Mouse (Mus musculus) liver, embryonic 12.5 days (tissue): Measurements from ENCODE around the gene Slc35c1. TPM values are rescaled to one million over a fixed set of nuclear protein-coding genes. Genes with fewer than 3 reads are reported as not detected.

Source experiments
- ATAC-seq: fragments of 200-750 bp; cut with Nextera tagmentation; 2 replicates; pipeline ENCODE4 v1.8.0; 2017; ENCODE audit warnings: moderate number of reproducible peaks, mild to moderate bottlenecking, moderate library complexity
- H3K27ac ChIP-seq: fragments of 300-500 bp; sonication (generic); 2 replicates; pipeline ENCODE4 v1.5.1; 2016; ENCODE audit warnings: mild to moderate bottlenecking
- H3K27me3 ChIP-seq: fragments of 300-500 bp; sonication (generic); replicated peaks from 2 replicates; pipeline ENCODE4 v1.6.1; 2016; ENCODE audit warnings: mild to moderate bottlenecking, moderate library complexity
- H3K36me3 ChIP-seq: fragments of 300-500 bp; sonication (generic); 2 replicates; pipeline ENCODE4 v1.6.1; 2016; ENCODE audit warnings: mild to moderate bottlenecking, moderate library complexity
- H3K4me1 ChIP-seq: fragments of 300-500 bp; sonication (generic); 2 replicates; pipeline ENCODE4 v1.6.1; 2016
- H3K4me2 ChIP-seq: fragments of 300-500 bp; sonication (generic); 2 replicates; pipeline ENCODE4 v1.6.1; 2016; ENCODE audit warnings: mild to moderate bottlenecking, moderate library complexity
- H3K4me3 ChIP-seq: fragments of 300-500 bp; sonication (generic); 2 replicates; pipeline ENCODE4 v1.5.1; 2016; ENCODE audit warnings: mild to moderate bottlenecking, moderate library complexity
- H3K9ac ChIP-seq: fragments of 300-500 bp; sonication (generic); 2 replicates; pipeline ENCODE4 v1.6.1; 2016; ENCODE audit warnings: mild to moderate bottlenecking, moderate library complexity
- H3K9me3 ChIP-seq: fragments of 300-500 bp; sonication (generic); replicated peaks from 2 replicates; pipeline ENCODE4 v1.6.1; 2016; ENCODE audit warnings: mild to moderate bottlenecking, moderate library complexity
- WGBS: fragments of 180-500 bp; shearing (Covaris S2); methylation state at CpG from one replicate; pipeline ENCODE4 v1.1.7; 2016; ENCODE audit not compliant: insufficient replicate concordance; 5-methylcytosine and 5-hydroxymethylcytosine counted together
- polyA plus RNA-seq: library from polyadenylated mRNA; unstranded; fragments of >200 nt; fragmentation: Nextera tagmentation; extraction: Ambion mirVana; gene quantifications from 2 replicates; pipeline ENCODE4 v1.2.1, GENCODE M21; 2016

Gene Slc35c1
- 15.3 and 15.5 TPM in 2 replicates for polyA plus RNA-seq

GRCm38 (mm10) chr2:92459921-92460707, at the start of gene Slc35c1:
Slc35c1 (minus strand) TSS chr2:92460538.
- peak; percentile 14 for ATAC-seq
- WGBS = 3% methylated on average over 34 of the region's 34 CpGs

GRCm38 (mm10) chr2:92505291-92505690, 45.0 kb upstream of the Slc35c1 start:
- Histone ChIP-seq H3K4me3 (no peak overlapping the region), H3K36me3 (no peaks in the 10 kb centered on the region), H3K27me3 (no peaks in the 10 kb centered on the region), H3K9ac (no peak overlapping the region), H3K27ac (no peak overlapping the region), H3K4me1 (no peaks in the 10 kb centered on the region), H3K4me2 (no peak overlapping the region), H3K9me3 (no peaks in the 10 kb centered on the region)
- 81% methylated on average over 7 of the region's 7 CpGs for WGBS
- no peak for ATAC-seq

More at GRCm38 (mm10) chr2:92459921-92460707, at the start of gene Slc35c1:
- Histone ChIP-seq H3K4me1 (peaks cover 52% of the 10 kb centered on the region), H3K9ac (peak within 1 kb of the TSS; percentile 80), H3K27me3 (peaks cover 17% of the 10 kb centered on the region), H3K4me3 (peak within 1 kb of the TSS; percentile 78), H3K36me3 (peaks cover 15% of the 10 kb centered on the region), H3K9me3 (no peaks in the 10 kb centered on the region), H3K4me2 (peak within 1 kb of the TSS; percentile 81), H3K27ac (peak within 1 kb of the TSS; percentile 68)

GRCm38 (mm10) chr2:92503421-92503820, 43.1 kb upstream of the Slc35c1 start:
- Histone ChIP-seq H3K4me1 (no peaks in the 10 kb centered on the region), H3K9me3 (no peaks in the 10 kb centered on the region), H3K4me2 (no peak overlapping the region), H3K9ac (no peak overlapping the region), H3K4me3 (no peak overlapping the region), H3K27ac (no peak overlapping the region), H3K27me3 (no peaks in the 10 kb centered on the region), H3K36me3 (no peaks in the 10 kb centered on the region)
- ATAC-seq = no peak
- 55% methylated on average over 3 of the region's 3 CpGs for WGBS

GRCm38 (mm10) chr2:92499701-92500322, 39.5 kb upstream of the Slc35c1 start:
- H3K4me2 ChIP-seq = no peak overlapping the region
- no peaks in the 10 kb centered on the region for H3K9me3 ChIP-seq
- H3K27me3 ChIP-seq = peaks cover under 1% of the 10 kb centered on the region
- 69% methylated on average over 3 of the region's 3 CpGs for WGBS
- H3K4me3 ChIP-seq = no peak overlapping the region
- H3K9ac ChIP-seq = no peak overlapping the region
- no peak for ATAC-seq
- H3K4me1 ChIP-seq = no peaks in the 10 kb centered on the region
- no peaks in the 10 kb centered on the region for H3K36me3 ChIP-seq
- no peak overlapping the region for H3K27ac ChIP-seq

GRCm38 (mm10) chr2:92497112-92497511, 36.8 kb upstream of the Slc35c1 start:
- ATAC-seq = no peak
- 0 out of 2 replicates have a peak, but pooled peaks cover 6% of the 10 kb centered on the region for H3K4me1 ChIP-seq
- no peak overlapping the region for H3K9ac ChIP-seq
- WGBS = 65% methylated on average over 5 of the region's 5 CpGs
- H3K36me3 ChIP-seq = no peaks in the 10 kb centered on the region
- no peak overlapping the region for H3K4me2 ChIP-seq
- H3K27ac ChIP-seq = no peak overlapping the region
- H3K9me3 ChIP-seq = no peaks in the 10 kb centered on the region
- H3K4me3 ChIP-seq = no peak overlapping the region
- peaks cover 6% of the 10 kb centered on the region for H3K27me3 ChIP-seq

GRCm38 (mm10) chr2:92496681-92497080, 36.3 kb upstream of the Slc35c1 start:
- no peaks in the 10 kb centered on the region for H3K36me3 ChIP-seq
- peaks cover 6% of the 10 kb centered on the region for H3K27me3 ChIP-seq
- no peak overlapping the region for H3K9ac ChIP-seq
- no peak overlapping the region for H3K4me2 ChIP-seq
- no peak overlapping the region for H3K4me3 ChIP-seq
- no peak overlapping the region for H3K27ac ChIP-seq
- no peaks in the 10 kb centered on the region for H3K9me3 ChIP-seq
- WGBS = 53% methylated on average over 10 of the region's 10 CpGs
- ATAC-seq = no peak
- H3K4me1 ChIP-seq = 0 out of 2 replicates have a peak, but pooled peaks cover 6% of the 10 kb centered on the region

GRCm38 (mm10) chr2:92494956-92495355, 34.6 kb upstream of the Slc35c1 start:
- H3K4me2 ChIP-seq = no peak overlapping the region
- H3K9me3 ChIP-seq = no peaks in the 10 kb centered on the region
- H3K9ac ChIP-seq = no peak overlapping the region
- no peak overlapping the region for H3K4me3 ChIP-seq
- 0 out of 2 replicates have a peak, but pooled peaks cover 6% of the 10 kb centered on the region for H3K4me1 ChIP-seq
- ATAC-seq = no peak
- no peaks in the 10 kb centered on the region for H3K36me3 ChIP-seq
- H3K27me3 ChIP-seq = peaks cover 13% of the 10 kb centered on the region
- H3K27ac ChIP-seq = no peak overlapping the region
- 67% methylated on average over 3 of the region's 3 CpGs for WGBS

- peaks cover 13% of the 10 kb centered on the region for H3K27me3 ChIP-seq
- H3K36me3 ChIP-seq = no peaks in the 10 kb centered on the region
- H3K4me2 ChIP-seq = no peak overlapping the region
- H3K4me3 ChIP-seq = no peak overlapping the region
- WGBS = 15% methylated on average over 8 of the region's 8 CpGs
- no peak overlapping the region for H3K9ac ChIP-seq
- H3K27ac ChIP-seq = no peak overlapping the region
- no peaks in the 10 kb centered on the region for H3K9me3 ChIP-seq
- H3K4me1 ChIP-seq = 0 out of 2 replicates have a peak, but pooled peaks cover 6% of the 10 kb centered on the region
- no peak for ATAC-seq
Observed at GRCm38 (mm10) chr2:92494423-92494822, 34.1 kb upstream of the Slc35c1 start.

- Histone ChIP-seq H3K4me2 (no peak overlapping the region), H3K4me1 (0 out of 2 replicates have a peak, but pooled peaks cover 6% of the 10 kb centered on the region), H3K4me3 (no peak overlapping the region), H3K27me3 (peaks cover 13% of the 10 kb centered on the region), H3K9me3 (no peaks in the 10 kb centered on the region), H3K27ac (no peak overlapping the region), H3K9ac (no peak overlapping the region), H3K36me3 (no peaks in the 10 kb centered on the region)
- no peak for ATAC-seq
- 69% methylated on average over 15 of the region's 15 CpGs for WGBS
Observed at GRCm38 (mm10) chr2:92493656-92494390, 33.5 kb upstream of the Slc35c1 start.

- H3K4me3 ChIP-seq = no peak overlapping the region
- peaks cover 29% of the 10 kb centered on the region for H3K27me3 ChIP-seq
- no peaks in the 10 kb centered on the region for H3K9me3 ChIP-seq
- 53% methylated on average over 12 of the region's 12 CpGs for WGBS
- no peak overlapping the region for H3K27ac ChIP-seq
- no peak overlapping the region for H3K9ac ChIP-seq
- H3K36me3 ChIP-seq = no peaks in the 10 kb centered on the region
- no peak overlapping the region for H3K4me2 ChIP-seq
- ATAC-seq = no peak
- H3K4me1 ChIP-seq = 0 out of 2 replicates have a peak, but pooled peaks cover 6% of the 10 kb centered on the region
Observed at GRCm38 (mm10) chr2:92491950-92492501, 31.7 kb upstream of the Slc35c1 start.

GRCm38 (mm10) chr2:92490541-92490940, 30.2 kb upstream of the Slc35c1 start:
- 74% methylated on average over 10 of the region's 10 CpGs for WGBS
- Histone ChIP-seq H3K4me1 (peaks cover 14% of the 10 kb centered on the region; the same call in 1 of the 2 replicates), H3K36me3 (no peaks in the 10 kb centered on the region), H3K9ac (no peak overlapping the region), H3K4me3 (no peak overlapping the region), H3K27me3 (peaks cover 40% of the 10 kb centered on the region), H3K9me3 (no peaks in the 10 kb centered on the region), H3K4me2 (no peak overlapping the region), H3K27ac (no peak overlapping the region)
- ATAC-seq = no peak
